Mouse (Mus musculus): ENCODE measurements around the gene Phldb2. TPM values are rescaled to one million over a fixed set of nuclear protein-coding genes. Genes with fewer than 3 reads are reported as not detected.
A peak's percentile ranks its signal among the peaks of the same experiment; 100 is the strongest.

The Phldb2 gene
- polyA plus RNA-seq, 1 experiment from 2014 or later: 37.2 TPM

DNA sequence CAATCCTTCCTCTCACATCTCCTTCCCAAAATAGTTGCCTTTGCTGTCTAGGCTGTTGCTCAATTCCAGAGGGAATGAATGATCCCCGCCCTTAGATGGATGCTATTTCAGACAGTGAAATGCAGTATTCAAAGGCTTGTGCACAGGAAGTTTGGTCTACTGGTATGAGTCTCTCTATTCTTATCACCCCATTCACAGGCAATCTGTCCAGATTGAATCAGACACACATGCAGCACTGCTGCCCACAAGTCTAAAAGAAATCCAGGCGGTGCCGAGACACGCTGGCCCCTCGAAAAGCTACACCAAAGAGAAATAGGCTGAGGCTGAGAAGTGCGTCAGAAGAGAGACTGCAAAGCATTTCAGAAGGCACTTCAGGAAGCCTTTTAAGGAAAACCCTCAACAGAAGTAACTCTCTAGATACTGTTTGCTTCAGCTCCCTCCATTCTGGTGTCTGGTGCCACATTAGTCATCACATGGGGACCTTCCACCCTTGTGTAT, 142.5 kb downstream of the Phldb2 start:
- no peak for ATAC-seq (ENCODE audit: extremely low read depth, insufficient number of reproducible peaks, low FRiP score, low TSS enrichment)
- Histone ChIP-seq H3K9ac (peak overlapping the region; percentile 19; the same call in 1 of the 2 replicates), H3K9me3 (no peaks in the 10 kb centered on the region), H3K36me3 (peaks cover 39% of the 10 kb centered on the region), H3K4me2 (peak overlapping the region; percentile 47), H3K4me1 (peaks cover 35% of the 10 kb centered on the region), H3K27ac (replicated peaks) (peak overlapping the region; percentile 82), H3K4me3 (no peak overlapping the region), H3K27me3 (replicated peaks) (no peaks in the 10 kb centered on the region)
- 17% methylated on average over 6 of the region's 6 CpGs for WGBS

DNA sequence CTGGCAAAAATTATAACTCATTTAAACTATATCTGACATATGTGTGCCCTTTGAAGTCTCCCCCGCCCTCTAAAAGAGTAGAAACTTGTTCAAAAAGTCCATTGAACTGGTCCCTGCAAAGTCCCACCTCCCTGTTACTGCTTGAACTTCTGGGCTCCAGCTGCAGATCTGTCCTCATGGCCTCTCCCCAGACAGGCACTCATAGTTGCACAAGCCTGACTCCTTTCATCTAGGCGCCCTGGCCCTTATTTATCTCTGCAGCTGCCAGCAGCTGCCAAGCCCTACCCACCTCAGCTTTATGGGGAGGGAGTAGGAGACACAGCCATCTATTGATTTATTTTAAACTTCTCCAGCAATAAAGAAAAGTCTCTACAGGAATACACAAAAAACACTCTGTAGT, 143.2 kb downstream of the Phldb2 start:
- Histone ChIP-seq H3K36me3 (peaks cover 42% of the 10 kb centered on the region), H3K27ac (replicated peaks) (peak overlapping the region; percentile 82), H3K4me2 (peak overlapping the region; percentile 47), H3K4me1 (peaks cover 35% of the 10 kb centered on the region), H3K4me3 (no peak overlapping the region), H3K27me3 (replicated peaks) (no peaks in the 10 kb centered on the region), H3K9ac (no peak overlapping the region), H3K9me3 (no peaks in the 10 kb centered on the region)
- WGBS: 37% methylated on average over 2 of the region's 2 CpGs
- ATAC-seq (ENCODE audit: extremely low read depth, insufficient number of reproducible peaks, low FRiP score, low TSS enrichment): peak; percentile 60

DNA sequence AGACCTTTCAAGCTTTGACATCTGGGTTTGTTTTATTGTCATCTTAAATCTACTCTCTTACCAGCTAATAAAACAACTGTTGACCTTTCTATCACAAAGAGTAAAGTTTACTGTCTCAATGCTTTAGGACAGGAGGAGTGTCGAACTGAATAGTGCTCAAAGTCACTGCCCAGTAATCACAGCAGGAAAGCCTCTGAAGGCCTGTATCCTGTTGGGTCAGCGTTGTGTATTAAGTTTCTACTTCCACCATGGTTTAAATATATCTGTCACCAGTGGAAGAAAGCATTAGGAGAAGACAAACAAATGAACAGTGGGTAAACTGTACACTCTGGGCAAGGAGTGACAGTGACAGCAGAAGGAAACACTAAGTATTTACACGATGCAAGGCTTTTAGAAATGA, 148.7 kb downstream of the Phldb2 start:
- H3K4me1 ChIP-seq: peaks cover 1% of the 10 kb centered on the region
- no peak overlapping the region for H3K27ac ChIP-seq (replicated peaks)
- H3K4me2 ChIP-seq: no peak overlapping the region
- H3K27me3 ChIP-seq (replicated peaks): no peaks in the 10 kb centered on the region
- H3K9ac ChIP-seq: no peak overlapping the region
- no peaks in the 10 kb centered on the region for H3K9me3 ChIP-seq
- WGBS: 61% methylated on average over 3 of the region's 3 CpGs
- ATAC-seq (ENCODE audit: extremely low read depth, insufficient number of reproducible peaks, low FRiP score, low TSS enrichment): no peak
- no peak overlapping the region for H3K4me3 ChIP-seq
- H3K36me3 ChIP-seq: peaks cover 79% of the 10 kb centered on the region

DNA sequence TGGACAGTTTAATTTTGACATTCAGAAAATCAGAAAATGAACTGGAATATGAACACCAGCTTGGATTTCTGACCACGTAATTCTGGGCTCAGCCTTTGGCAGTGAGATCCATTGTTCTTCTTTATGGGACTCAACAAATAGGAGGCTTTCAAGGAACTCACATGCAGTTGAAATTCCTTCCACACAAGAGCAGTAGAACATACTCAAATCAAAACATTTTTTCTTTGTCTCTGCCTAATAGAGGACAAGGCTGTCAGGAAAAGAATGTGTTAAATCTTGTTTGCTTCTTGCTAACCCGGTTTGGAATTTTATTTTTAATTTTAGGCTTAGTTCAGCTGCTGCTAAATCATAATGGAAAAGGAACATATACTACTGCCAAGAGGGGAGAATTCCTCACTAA, 153.0 kb downstream of the Phldb2 start:
- Histone ChIP-seq H3K27ac (replicated peaks) (no peak overlapping the region), H3K9me3 (no peaks in the 10 kb centered on the region), H3K27me3 (replicated peaks) (no peaks in the 10 kb centered on the region), H3K4me2 (no peak overlapping the region), H3K36me3 (peaks cover 89% of the 10 kb centered on the region), H3K9ac (no peak overlapping the region), H3K4me3 (no peak overlapping the region), H3K4me1 (peaks cover 6% of the 10 kb centered on the region)
- 65% methylated on average over 2 of the region's 2 CpGs for WGBS
- no peak for ATAC-seq (ENCODE audit: extremely low read depth, insufficient number of reproducible peaks, low FRiP score, low TSS enrichment)

DNA sequence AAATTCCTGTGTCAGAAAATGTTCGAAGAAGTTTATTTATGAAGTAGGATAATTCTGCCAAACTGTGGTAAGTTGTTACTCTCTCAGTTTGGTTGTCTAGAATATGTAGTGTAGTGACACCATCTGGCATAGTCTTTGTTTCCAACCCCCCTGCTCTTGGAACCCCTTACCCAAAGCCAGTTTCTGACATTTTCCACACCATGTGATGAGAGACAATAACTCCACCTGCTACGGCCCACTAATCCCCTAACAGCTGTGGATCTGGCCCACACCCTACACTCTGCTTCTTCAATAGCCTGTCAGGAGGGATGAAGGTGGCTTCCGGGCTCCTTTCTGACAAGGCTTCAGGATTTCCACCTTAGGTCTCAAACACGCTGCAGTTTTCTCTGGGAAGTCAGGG, 154.2 kb downstream of the Phldb2 start:
- Histone ChIP-seq H3K27ac (replicated peaks) (no peak overlapping the region), H3K4me3 (no peak overlapping the region), H3K36me3 (peaks cover 92% of the 10 kb centered on the region), H3K27me3 (replicated peaks) (no peaks in the 10 kb centered on the region), H3K4me1 (peaks cover 8% of the 10 kb centered on the region), H3K9ac (no peak overlapping the region), H3K9me3 (no peaks in the 10 kb centered on the region), H3K4me2 (no peak overlapping the region)
- ATAC-seq (ENCODE audit: extremely low read depth, insufficient number of reproducible peaks, low FRiP score, low TSS enrichment): no peak
- 71% methylated on average over 4 of the region's 4 CpGs for WGBS

DNA sequence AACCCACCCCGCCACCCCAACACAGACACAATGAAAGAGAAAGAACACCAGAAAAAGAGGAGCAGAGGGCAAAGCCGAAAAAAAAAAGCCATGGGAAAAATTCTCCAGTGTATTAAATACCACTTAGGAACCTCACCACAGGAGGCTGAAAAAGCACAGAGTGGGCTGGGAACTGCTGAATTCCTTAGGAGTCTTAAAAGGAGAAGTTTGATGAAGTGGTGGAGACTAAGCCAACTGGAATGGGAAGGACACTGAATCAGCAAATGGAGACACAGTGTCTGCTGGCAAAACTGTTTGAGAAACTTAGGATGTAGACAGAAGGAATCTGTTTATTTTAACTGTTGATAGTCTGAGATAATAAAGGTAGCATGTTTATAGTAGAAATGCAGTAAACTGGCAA, 154.8 kb downstream of the Phldb2 start:
- H3K4me1 ChIP-seq: peaks cover 8% of the 10 kb centered on the region
- ATAC-seq (ENCODE audit: extremely low read depth, insufficient number of reproducible peaks, low FRiP score, low TSS enrichment): no peak
- H3K27me3 ChIP-seq (replicated peaks): no peaks in the 10 kb centered on the region
- no peaks in the 10 kb centered on the region for H3K9me3 ChIP-seq
- H3K4me2 ChIP-seq: no peak overlapping the region
- no peak overlapping the region for H3K9ac ChIP-seq
- peaks cover 92% of the 10 kb centered on the region for H3K36me3 ChIP-seq
- WGBS: 80% methylated on average over 2 of the region's 2 CpGs
- no peak overlapping the region for H3K27ac ChIP-seq (replicated peaks)
- H3K4me3 ChIP-seq: no peak overlapping the region

DNA sequence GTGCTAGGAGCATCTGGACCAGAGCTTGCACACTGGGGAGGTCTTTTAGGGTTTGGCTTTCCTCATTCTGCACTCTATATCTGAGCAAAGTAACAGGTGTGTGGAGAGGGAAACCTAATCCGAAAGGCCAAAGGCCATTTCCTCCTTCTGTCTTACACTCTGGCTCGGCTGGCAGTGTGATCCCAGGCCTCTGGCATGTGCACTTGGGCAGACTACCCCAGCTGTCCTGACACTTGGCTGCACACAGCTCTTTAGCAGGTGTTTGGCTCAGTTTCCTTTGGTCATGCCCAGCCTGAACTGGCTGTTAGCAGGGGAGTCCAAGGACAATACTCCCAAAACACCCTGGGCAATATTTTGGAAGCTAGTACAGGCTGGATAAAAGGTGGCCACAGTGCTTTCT, 156.6 kb downstream of the Phldb2 start:
- Histone ChIP-seq H3K9me3 (no peaks in the 10 kb centered on the region), H3K27me3 (replicated peaks) (no peaks in the 10 kb centered on the region), H3K9ac (no peak overlapping the region), H3K36me3 (peaks cover 92% of the 10 kb centered on the region), H3K4me1 (peaks cover 8% of the 10 kb centered on the region), H3K4me2 (no peak overlapping the region), H3K27ac (replicated peaks) (no peak overlapping the region), H3K4me3 (no peak overlapping the region)
- 78% methylated on average over 2 of the region's 2 CpGs for WGBS
- ATAC-seq (ENCODE audit: extremely low read depth, insufficient number of reproducible peaks, low FRiP score, low TSS enrichment): no peak

DNA sequence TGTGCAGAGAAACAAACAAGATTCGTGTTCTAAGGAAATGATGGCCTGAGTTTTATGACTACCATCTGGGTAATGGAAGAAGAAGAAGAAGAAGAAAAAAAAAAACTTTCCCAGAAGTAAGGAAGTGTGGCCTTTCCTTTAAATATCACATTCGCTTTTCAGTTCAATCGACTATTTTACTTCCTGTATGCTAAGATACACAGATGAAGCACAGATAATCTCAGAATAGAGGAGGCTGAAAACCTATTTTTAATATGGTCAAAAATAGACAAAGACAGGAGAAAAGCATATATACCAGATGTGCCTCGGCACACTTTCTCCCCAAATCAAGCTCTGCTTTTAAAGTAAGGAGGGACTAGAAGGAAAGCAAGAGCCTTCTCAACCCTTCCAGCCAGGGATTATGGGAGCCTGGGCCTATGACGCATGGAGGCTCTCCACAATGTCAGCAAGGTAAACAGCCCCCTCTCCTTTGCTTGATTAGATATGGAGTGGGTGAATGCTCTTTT, 158.2 kb downstream of the Phldb2 start:
- Histone ChIP-seq H3K27me3 (replicated peaks) (no peaks in the 10 kb centered on the region), H3K4me3 (no peak overlapping the region), H3K36me3 (peaks cover 86% of the 10 kb centered on the region), H3K9ac (no peak overlapping the region), H3K4me2 (no peak overlapping the region), H3K27ac (replicated peaks) (no peak overlapping the region), H3K9me3 (no peaks in the 10 kb centered on the region), H3K4me1 (peaks cover 8% of the 10 kb centered on the region)
- 64% methylated on average over 5 of the region's 5 CpGs for WGBS
- ATAC-seq (ENCODE audit: extremely low read depth, insufficient number of reproducible peaks, low FRiP score, low TSS enrichment): no peak

DNA sequence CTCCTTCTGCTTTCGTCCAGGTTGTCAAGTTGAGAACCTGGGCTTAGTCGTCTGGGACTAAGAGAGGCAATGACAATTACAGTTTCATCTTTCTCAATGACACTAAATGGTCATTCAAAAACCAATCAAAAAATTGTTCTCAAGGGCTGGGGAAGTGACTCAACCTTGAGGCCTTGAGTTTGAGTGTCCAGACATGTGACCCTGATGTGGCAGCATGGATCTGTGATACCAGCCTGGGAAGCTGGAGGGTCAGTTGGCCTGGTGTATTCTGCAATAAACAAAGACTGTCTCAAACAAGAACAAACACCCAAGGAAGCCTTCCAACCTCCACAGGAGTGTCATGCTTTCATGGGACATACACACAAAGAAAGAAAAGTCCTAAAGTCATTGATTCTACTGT, 160.6 kb downstream of the Phldb2 start:
- 81% methylated on average over 2 of the region's 2 CpGs for WGBS
- H3K9ac ChIP-seq: no peak overlapping the region
- no peaks in the 10 kb centered on the region for H3K9me3 ChIP-seq
- H3K4me3 ChIP-seq: no peak overlapping the region
- no peaks in the 10 kb centered on the region for H3K27me3 ChIP-seq (replicated peaks)
- no peak for ATAC-seq (ENCODE audit: extremely low read depth, insufficient number of reproducible peaks, low FRiP score, low TSS enrichment)
- peaks cover 8% of the 10 kb centered on the region for H3K4me1 ChIP-seq
- H3K27ac ChIP-seq (replicated peaks): no peak overlapping the region
- H3K4me2 ChIP-seq: no peak overlapping the region
- peaks cover 79% of the 10 kb centered on the region for H3K36me3 ChIP-seq

DNA sequence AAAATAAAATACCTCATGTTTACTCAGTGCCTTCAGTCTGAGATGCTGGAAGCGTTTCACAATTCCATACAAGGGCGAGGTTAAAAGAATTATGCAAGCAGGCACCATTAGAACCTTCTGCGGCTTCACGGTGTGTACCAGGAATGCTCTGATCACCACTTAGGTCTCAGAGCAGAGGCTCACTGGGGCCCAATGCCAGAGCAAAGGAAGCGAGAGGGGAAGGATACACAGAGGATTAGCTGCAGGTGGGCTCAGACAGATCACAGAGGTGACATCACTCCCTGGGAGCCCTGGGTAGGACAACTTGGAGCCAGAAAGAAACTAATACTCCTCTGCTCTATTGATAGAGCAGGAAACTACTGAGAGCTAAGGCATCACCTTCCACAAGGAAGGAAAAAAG, 162.1 kb downstream of the Phldb2 start:
- H3K9ac ChIP-seq: no peak overlapping the region
- WGBS: 70% methylated on average over 5 of the region's 5 CpGs
- no peak overlapping the region for H3K4me2 ChIP-seq
- H3K36me3 ChIP-seq: peaks cover 77% of the 10 kb centered on the region
- no peak overlapping the region for H3K27ac ChIP-seq (replicated peaks)
- H3K27me3 ChIP-seq (replicated peaks): no peaks in the 10 kb centered on the region
- H3K4me3 ChIP-seq: no peak overlapping the region
- no peaks in the 10 kb centered on the region for H3K9me3 ChIP-seq
- ATAC-seq (ENCODE audit: extremely low read depth, insufficient number of reproducible peaks, low FRiP score, low TSS enrichment): no peak
- H3K4me1 ChIP-seq: peaks cover 5% of the 10 kb centered on the region

DNA sequence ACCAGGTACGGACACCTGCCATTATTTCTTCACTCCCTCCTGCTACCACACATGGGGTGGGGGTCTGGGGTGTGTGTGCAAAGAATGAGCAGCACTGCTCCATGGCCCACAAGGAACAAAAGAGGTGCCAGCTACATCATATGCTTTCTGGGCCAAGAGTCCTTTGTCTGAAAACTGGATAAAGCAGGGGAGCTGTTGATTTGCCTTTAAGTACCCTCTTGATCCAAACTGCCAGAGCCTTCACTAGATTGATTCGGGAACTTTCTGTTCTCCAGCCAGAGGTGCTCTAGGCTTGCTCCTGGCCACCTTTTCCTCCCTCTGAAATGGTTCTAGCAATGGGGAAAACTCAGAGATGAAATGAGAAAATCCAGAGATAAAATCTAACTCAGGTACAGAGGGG, 164.1 kb downstream of the Phldb2 start:
- Histone ChIP-seq H3K36me3 (peaks cover 77% of the 10 kb centered on the region), H3K27ac (replicated peaks) (no peak overlapping the region), H3K4me1 (no peaks in the 10 kb centered on the region), H3K9me3 (no peaks in the 10 kb centered on the region), H3K27me3 (replicated peaks) (no peaks in the 10 kb centered on the region), H3K9ac (no peak overlapping the region), H3K4me3 (no peak overlapping the region), H3K4me2 (no peak overlapping the region)
- ATAC-seq (ENCODE audit: extremely low read depth, insufficient number of reproducible peaks, low FRiP score, low TSS enrichment): no peak
- 78% methylated on average over 2 of the region's 2 CpGs for WGBS

DNA sequence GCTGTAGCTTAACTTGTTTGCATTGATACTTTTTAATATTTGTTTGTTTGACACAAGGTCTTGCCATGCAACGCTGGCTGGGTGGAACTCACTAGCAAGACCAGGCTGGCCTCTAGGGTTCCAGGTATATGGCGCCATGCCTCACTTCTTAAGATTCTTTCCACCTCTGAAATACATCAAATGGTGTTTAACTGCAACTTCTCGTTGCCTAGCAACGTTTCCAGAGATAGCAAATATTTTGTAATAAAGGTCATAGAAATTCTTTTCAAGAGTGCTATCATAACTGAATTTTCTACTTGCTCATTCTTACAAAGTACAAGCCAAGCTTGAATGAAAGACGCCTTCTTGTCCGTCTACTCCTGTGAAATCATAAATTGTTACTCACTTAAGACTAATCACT, 165.7 kb downstream of the Phldb2 start:
- H3K27me3 ChIP-seq (replicated peaks): no peaks in the 10 kb centered on the region
- H3K4me3 ChIP-seq: no peak overlapping the region
- H3K4me2 ChIP-seq: no peak overlapping the region
- H3K9ac ChIP-seq: no peak overlapping the region
- no peak overlapping the region for H3K27ac ChIP-seq (replicated peaks)
- H3K9me3 ChIP-seq: no peaks in the 10 kb centered on the region
- H3K4me1 ChIP-seq: no peaks in the 10 kb centered on the region
- 78% methylated on average over 6 of the region's 6 CpGs for WGBS
- ATAC-seq (ENCODE audit: extremely low read depth, insufficient number of reproducible peaks, low FRiP score, low TSS enrichment): no peak
- peaks cover 74% of the 10 kb centered on the region for H3K36me3 ChIP-seq

Measured in heart, embryonic 13.5 days (tissue).